Mouse (Mus musculus) lung, postnatal 25 days (tissue): Measurements from ENCODE around the gene Prune2.

ENCODE experiments used
- DNase-seq: peaks from one replicate; pipeline ENCODE4 v3.0.0; 2022; ENCODE audit warnings: low spot score

Gene Prune2

DNA sequence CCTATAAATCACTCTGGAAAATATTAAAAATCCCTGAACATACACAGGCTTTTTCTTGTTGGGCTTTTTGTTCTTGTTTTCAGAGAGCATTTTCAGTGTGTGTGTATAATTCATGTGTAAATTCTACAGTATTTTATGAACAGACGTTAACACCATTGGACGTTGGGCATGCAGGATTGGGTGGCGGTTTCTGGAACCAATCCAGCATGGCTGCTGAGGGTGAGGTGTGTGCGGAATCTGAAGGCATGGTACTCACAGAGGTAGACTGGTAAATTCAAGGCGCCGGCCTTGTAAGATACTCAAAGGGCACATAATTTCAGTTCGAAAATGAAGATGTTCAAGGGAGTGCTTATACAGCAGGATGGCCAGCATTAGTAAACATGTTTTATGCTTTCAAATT lies 251.2 kb downstream of the Prune2 start:
- DNase-seq, result no peak

- DNase-seq, result no peak
Observed at GRCm38 (mm10) chr19:17210541-17210940, 254.6 kb downstream of the Prune2 start.

DNA sequence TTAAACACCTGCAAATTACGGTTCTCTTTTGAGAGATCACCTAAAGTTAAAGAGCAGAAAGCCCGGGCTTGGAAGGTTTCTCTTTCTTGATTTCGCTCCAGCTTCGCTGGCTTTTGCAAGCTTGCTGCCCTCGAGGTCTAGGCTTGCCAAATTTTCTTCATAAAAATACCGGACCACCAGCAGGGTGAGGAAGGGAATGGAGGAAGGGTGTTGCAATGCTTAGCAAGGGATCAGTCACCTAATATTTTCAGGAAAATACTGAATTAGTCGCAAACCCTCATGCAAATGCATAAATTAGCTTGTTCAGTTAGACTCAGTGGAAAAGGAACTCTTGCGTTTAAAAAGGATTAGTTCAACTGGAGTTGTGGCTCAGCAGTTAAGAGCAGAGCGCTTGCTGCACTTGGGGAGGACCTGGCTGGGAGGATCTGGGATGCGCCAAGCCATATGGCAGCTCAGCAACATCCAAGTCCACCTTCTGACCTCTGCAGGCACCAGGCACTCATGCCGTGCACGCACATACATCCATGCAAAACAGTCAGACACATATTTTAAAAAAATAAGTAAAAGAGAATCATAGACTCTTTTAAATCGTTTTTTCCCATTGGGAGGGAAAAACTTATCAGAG lies 259.1 kb downstream of the Prune2 start:
- no peak for DNase-seq

DNA sequence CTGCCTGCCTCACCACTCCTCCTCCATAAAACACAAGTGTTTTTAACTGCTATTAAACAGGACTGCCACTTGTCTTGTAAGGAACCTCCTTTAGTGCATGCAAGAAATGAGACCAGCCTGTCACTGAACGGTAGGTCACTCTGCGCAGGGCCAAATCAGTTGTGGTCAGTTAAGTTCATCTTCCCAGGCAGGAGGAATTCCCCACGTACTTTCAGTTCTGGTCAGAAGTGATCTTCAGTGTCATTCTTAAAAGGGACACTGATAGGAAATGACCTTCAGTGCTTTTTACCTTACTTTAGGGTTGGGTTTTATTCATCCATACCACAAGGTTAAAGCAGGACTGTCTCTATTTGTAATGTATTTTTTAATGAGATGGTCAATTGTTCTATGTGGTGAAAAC lies 262.3 kb downstream of the Prune2 start:
- no peak for DNase-seq

DNA sequence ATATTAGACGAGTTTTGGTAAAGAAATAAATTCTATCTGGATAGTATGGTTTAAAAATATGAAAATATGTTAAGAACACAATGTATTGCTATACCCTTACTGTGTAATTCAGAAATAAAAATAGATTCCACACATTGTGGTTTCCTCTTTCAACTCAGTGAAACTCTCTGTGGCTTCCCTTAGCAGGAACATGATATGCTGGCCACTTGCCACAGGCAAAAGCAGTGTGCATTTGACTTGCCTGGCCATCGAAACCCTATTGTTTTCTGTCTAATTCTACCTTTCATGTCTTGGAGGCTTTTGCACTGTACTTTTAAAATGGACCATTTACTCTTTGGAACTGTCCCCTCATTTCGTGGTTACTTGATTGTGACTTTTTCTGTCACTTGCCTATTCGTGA lies 267.9 kb downstream of the Prune2 start:
- peak; percentile 23 for DNase-seq

DNA sequence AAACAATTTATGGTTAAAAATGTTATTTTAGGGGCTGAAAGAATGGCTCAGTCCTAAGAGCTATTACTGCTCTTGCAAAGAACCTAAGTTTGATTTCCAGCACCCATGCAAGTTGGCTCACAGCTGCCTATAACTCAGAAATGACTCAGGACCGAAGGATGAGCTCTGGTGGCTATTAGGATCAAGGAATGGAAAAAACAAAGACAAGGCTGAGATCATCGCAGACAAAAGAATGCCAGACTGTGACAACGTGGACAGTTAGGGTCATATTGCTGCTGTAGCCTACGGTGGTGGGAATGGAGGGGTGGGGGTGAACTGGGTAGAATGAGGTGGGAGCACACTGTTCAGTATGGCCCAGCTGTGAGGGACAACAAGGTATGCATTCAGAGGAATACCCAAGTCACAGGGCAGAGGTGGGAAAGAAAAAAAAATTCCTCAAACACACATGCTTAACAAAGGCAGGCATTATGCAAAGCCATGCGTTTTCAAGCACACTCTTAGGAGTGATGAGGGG lies 269.7 kb downstream of the Prune2 start:
- no peak for DNase-seq

DNA sequence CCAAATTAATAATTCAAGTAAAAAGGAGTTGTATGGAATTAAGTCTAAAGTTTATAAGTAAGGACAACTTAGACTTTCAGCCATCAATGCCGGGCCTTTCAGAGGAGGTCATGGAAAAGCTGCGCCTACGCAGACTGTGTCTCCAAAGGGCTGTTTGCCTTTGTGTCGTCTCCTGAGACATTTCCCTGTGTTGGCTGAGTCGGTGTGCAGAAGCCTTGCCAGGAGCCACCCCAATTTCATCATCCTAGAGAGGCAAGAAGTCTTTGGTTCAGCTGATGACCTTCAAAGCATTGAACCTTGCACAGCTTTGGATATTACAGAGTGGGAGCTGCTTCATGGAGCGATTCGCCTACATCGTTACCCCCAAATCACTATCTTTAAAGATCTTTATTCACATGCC lies 270.2 kb downstream of the Prune2 start:
- no peak for DNase-seq

DNA sequence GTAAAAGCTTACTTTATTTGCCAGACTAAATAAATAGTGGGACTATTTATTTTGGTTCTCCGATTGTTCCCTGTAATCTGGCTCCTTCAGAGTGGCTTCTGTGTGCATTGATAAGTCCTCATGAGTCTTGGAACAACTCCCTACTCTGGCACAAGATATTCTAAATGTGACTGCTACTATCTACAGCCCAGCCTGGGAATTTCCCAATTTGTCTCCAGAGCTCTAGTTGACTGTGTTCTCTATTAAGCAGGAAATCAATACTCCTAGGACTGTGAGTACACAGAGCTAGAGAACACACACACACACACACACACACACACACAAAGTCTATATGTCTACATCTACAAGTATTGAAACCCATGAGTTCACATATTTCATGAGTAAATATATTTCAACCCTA lies 274.1 kb downstream of the Prune2 start:
- no peak for DNase-seq

DNA sequence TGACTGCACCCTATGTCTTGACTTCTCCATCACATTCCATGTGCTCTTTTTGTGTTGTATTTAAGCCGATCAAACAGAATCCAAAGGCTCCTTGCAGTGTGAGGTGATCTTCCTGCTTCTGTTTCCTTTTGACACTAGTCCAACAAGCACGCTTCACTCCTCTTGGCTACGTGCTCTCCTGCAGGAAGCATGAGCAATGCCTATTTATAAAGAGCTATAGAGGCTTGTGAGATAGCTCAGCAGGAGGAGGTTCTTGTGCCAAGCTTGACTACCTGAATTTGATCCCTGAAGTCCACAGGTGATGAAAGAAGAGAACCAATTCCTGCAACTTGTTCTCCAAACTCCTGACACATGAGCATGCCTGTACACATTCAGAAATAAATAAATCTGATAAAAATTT lies 282.6 kb downstream of the Prune2 start:
- no peak for DNase-seq

GRCm38 (mm10) chr19:17240170-17241077 lies 284.5 kb downstream of the Prune2 start:
- DNase-seq, result no peak

DNA sequence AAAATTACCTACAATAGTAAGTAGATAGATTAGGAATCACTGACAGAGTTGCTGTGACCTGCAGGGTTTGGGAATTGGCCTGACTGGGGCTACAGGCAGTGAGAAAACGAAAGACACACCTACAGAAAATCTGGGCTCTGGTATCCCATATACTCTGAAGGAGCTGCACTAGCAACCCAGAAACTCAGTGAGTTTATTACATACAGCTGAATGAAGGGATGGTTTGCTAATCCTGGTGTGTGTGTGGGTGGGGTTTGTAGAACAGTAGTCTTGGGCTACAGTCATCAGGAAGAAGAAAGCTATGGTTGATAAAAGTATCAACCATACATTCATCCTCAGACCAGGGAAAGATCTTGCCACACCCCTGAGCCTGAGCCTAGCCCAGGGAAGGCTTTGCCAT lies 285.3 kb downstream of the Prune2 start:
- no peak for DNase-seq

DNA sequence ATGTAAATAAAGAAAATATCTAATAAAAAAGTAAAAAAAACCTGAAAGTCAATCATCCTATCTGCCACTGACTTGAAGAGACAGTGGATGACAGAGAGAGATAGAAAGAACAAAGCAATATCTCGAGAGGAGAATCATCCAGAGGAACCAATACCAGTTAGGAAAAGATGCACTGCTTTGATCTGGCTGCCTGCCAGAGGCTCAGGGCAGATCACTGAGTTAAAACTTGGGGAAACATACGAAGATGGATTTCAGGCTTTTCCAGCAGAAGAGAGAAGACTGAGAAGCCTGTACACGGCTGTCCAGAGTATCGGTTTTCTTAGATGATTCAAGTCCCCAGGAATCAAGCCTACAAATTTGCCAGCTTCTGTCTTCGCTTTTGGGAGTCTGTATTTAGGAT lies 287.0 kb downstream of the Prune2 start:
- no peak for DNase-seq

- DNase-seq, result no peak
Observed at GRCm38 (mm10) chr19:17244544-17244943, 288.6 kb downstream of the Prune2 start.

DNA sequence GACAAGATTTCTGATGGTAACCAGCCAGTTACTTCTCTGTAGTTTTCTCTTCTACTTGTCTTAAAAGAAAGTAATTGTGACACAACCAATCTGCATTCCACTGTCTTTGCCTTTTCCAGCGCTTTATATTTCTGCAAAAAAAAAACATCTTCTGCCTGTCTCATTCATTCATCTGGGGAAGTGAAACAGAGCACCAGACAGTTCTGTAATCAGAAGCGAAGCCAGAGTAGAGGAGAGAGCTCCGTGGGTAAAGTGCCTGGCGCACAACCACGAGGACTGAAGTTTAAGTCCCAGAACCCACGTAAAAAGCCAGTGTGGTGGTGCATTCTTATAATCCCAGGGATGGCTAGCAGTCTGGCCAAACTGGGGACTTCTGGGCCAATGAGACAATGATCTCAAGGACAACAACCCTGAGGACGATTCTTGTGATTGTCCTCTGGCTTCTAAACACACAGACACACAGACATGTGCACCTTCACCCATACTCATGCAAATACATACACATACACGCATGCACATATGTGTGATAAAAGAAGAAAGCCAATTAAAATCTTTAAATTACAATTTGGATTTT lies 291.5 kb downstream of the Prune2 start:
- no peak for DNase-seq

- no peak for DNase-seq
Observed at GRCm38 (mm10) chr19:17249691-17250090, 293.8 kb downstream of the Prune2 start.

DNA sequence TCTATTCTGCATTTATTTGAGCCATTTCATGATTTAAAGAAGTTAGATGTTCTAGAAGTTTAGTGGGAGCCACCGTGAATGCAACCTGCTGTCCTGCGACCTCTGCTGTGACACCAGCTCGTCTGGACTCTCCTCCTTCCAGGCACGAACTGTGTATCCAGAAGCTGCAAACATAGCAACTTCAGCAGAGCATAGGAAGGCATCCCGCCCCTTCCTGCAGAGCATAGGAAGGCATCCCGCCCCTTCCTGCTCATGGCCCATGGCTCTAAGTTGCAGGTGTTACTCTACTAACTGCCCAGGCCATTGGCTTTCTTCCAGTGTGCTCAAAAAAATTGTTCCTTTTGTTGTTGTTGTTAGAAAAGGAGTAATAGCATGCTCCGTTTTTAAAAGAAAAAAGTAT lies 294.9 kb downstream of the Prune2 start:
- no peak for DNase-seq

GRCm38 (mm10) chr19:17251453-17251852 lies 295.5 kb downstream of the Prune2 start:
- DNase-seq, result no peak

- DNase-seq, result no peak
Observed at GRCm38 (mm10) chr19:17252845-17253244, 296.9 kb downstream of the Prune2 start.

- no peak for DNase-seq
Observed at GRCm38 (mm10) chr19:17255511-17255910, 299.6 kb downstream of the Prune2 start.

GRCm38 (mm10) chr19:17256388-17256787 lies 300.5 kb downstream of the Prune2 start:
- no peak for DNase-seq

DNA sequence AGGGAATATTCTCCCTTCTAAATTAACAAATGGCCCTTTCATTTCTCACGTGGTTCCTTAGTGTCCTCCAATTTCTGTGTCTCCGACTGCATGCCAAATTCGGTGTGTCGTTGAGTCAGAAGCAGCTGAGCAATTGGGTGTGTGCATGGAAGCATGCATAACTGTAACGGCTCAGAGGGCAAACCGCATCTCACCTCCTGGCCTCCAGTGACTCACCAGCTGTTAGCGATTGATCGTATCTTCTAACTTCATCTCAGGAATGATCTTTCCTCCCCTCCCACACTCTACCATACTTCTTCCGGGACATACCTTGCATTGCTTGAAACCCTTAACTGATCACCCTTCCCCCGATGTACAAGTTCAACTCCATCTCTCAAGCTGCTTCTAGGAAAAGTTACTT lies 300.9 kb downstream of the Prune2 start:
- DNase-seq, result no peak

- no peak for DNase-seq
Observed at GRCm38 (mm10) chr19:17263181-17263580, 307.3 kb downstream of the Prune2 start.
